Mouse (Mus musculus): ENCODE measurements around the gene Ints3.
A peak's percentile ranks its signal among the peaks of the same experiment; 100 is the strongest.

Gene Ints3

GRCm38 (mm10) chr3:90433381-90434020 is at the start of gene Ints3:
Gene Ints3, minus strand, starts transcription at chr3:90433622.
- DNase-seq (ENCODE audit: low read depth, low spot score), result peak; percentile 99

DNA sequence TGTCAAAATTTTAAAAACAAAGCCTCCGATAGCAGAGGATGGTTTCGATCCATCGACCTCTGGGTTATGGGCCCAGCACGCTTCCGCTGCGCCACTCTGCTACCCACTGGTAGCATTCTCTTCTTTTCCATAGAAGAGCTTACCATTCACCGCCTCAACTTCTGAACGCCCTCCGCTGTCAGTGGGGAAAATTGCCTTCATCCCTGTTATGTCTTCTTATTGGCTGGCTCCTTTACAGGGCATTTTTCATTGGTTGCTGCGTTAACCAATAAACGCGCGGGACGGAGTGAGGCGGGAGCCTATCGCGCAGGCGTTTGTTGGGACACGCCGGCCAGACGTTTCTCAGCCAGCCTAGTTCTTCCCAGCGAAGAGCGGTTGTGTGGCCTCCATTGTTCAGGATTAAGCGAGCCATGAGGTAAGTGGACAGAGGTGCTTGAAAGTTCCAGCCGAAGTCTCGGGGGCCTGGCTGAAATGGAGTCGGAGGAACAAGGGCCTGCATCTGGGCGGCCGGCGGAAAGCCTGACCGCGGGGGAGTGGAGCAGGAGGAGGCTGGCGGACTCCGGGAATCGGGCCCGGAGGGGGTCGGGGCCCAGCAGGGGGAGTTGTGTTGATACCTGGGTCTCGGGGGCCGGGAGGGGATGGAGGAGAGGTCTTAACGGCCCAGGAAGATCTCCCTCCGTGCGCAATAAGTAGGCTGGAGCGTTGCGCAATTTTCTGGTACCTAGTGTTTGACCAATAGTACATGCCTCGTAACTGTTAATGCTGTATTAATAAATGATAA is 42.6 kb upstream of the Ints3 start, which contains the start of gene Ilf2:
Gene Ilf2 (plus strand): TSS at position 296 of the 781 bp plus-strand sequence.
- DNase-seq (ENCODE audit: low read depth, low spot score), result peak; percentile 98

- DNase-seq (ENCODE audit: low read depth, low spot score), result peak; percentile 29
These were observed 41.9 kb upstream of the Ints3 start for GRCm38 (mm10) chr3:90475151-90475830.

DNA sequence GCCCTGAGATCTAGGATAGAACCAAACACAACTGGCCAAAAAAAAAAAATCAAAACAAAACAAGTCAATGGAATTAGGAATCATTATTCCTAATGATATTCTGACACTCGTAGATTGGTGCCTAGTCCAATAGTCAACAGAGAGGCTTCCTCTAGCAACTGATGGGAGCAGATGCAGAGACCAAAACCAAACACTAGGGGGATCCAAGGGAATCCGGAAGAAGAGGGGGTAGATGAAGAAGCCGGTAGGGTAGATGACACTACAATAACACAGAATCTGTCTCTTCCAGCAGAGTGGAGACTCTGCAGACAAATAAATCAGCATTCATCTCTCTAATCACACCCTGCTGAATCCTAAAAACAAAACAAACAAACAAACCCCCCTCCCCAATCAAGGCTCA is 38.8 kb upstream of the Ints3 start:
- DNase-seq (ENCODE audit: low read depth, low spot score), result peak; percentile 87

DNA sequence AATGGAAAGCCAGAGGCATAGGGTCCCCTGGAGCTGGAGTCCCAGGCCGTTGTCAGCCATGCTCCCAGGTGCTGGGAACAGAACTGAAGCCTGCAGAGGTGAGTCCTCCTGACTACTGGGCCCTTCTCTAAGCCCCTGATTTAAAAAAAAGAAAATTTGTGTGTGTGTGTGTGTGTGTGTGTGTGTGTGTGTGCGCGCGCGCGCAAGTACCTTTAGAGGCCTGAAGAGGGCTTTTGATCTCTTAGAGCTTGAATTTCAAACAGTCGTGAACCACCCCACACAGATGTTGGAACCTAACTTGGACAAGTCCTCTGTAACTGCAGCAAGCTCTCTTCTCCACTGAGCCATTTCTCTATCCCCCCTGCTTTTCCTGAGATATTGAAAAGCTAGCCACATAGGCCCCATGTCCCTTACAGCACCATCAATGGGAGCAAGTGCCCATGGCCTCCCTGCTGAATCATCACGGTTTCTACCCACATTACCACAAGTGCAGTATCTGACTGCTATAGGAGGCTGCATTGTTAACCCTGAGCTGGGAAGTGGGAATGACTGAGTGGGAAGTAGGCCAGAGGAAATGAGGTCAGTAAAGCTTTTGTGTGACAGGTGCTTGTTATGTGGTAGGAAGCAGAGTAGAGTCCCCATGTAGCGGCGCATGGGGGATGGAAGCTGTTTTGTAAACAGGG is 34.3 kb upstream of the Ints3 start:
- DNase-seq (ENCODE audit: low read depth, low spot score), result no peak

DNA sequence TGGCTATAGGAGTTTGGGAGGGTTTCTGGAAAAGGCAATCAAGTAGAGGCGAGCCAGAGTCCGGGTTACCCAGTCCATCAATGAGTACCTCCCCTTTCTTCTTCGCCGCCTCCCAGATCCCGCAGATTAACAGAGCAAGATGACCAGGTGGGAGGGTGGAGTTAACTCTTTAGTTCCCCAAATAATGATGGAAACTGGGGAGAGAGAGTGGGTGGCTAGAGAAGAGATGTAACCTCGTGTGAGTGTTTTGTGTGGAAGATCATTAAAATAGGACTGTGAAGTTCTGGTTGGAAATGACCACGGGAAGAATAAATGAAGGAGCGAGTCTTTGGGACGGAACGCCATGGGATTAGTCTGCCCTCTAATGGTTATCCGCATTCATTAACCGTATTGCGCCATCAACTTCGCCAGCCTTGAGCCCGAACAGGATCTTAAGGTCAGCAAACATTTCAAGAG is 32.9 kb upstream of the Ints3 start:
- DNase-seq (ENCODE audit: low read depth, low spot score), result peak; percentile 55

DNA sequence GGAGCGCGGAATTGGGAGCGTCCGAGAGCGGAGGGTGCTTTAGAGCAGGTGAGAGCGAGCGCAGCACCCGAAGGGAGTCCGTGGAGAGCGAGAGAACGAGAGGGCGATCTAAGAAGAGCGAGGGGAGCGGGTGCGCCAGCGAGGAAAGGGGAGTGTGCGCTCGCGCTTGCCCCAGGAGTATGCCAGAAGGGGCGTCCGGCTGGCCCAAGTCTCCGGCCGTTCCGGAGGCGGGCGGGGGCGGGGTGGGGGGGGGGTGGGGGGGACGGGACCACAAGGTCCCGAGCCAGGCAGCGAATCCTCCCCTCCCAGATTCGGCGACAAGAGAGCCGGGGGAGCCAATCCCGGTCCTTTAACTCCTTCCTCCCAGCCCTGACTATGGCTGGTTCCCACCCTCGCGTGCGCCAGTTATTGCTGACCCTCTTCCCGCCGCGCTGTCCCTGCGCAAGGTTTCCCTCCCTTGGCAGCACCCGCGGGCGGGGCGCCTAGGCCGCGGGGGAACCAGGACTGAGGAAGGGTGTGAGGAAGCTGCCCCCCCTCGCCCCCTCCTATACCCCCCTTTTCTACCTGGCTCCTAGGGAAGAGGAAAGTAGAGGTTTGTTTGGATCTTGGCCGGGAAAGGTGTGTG is 32.4 kb upstream of the Ints3 start, which contains the start of gene Npr1:
Gene Npr1 (minus strand): TSS at position 181 of the 625 bp plus-strand sequence.
- DNase-seq (ENCODE audit: low read depth, low spot score), result peak; percentile 21

- DNase-seq (ENCODE audit: low read depth, low spot score), result peak; percentile 51
These were observed 31.8 kb upstream of the Ints3 start for GRCm38 (mm10) chr3:90465081-90465685.

GRCm38 (mm10) chr3:90464552-90465080 is 31.2 kb upstream of the Ints3 start:
- DNase-seq (ENCODE audit: low read depth, low spot score), result no peak

DNA sequence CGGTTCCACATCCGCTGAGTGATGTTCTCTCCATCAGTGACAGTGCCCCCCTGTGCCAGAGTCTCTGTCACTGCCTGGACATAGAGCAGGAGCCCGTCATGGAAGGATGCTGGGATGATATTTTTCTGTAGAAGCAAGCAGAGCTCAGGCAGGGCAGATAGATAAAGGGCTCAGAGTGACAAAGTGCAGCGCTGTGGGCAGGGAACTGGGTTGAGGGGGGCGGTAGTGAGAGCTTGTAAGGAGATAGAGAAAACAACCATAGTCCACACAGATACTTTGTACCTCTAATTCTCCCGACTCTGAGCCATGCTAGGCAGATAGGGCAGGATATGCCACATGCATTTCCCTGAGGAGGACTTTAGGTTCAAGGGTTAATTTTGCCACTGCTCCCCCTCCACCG is 29.2 kb upstream of the Ints3 start:
- no peak for DNase-seq (ENCODE audit: low read depth, low spot score)

- DNase-seq (ENCODE audit: low read depth, low spot score), result no peak
These were observed 28.5 kb upstream of the Ints3 start for GRCm38 (mm10) chr3:90461935-90462334.

DNA sequence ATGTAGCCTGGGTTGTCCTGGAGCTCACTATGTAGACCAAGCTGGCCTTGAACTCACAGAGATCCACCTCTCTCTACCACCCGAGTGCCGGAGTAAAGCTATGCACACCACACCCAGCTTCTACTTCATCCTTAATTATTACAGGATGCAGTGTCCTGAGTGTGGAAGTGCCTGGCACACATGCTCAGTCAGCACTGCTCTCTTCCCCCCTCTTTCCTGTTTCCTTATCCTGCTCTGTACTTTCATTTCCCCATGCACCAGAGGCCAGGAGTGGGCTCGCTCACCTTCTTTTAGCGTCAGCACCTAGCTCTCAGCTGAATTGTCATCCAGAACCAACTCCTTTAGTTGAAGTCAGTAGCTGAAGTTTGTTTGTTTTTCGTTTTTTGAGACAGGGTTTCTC is 26.9 kb upstream of the Ints3 start:
- no peak for DNase-seq (ENCODE audit: low read depth, low spot score)

DNA sequence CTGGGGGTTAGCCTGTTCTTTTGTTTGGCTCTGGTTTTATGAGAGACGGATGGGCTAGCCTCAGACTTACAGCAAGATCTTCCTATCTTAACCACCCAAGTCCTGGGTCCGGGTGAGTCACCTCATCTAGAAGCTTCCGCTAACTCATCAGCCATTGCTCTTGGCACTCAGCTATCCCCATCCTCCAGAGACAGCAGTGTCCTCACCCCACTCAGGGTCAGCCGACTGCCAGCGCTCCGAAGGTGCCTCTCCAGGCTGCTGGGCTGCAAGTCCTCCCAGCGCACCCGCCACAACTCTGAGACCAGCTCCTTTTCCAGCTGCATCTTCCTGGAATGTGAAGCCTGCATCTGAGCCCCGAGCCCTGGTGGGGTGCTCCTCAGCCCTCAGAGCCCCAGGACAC is 26.3 kb upstream of the Ints3 start:
- no peak for DNase-seq (ENCODE audit: low read depth, low spot score)

GRCm38 (mm10) chr3:90454931-90455330 is 21.5 kb upstream of the Ints3 start:
- DNase-seq (ENCODE audit: low read depth, low spot score), result no peak

- no peak for DNase-seq (ENCODE audit: low read depth, low spot score)
These were observed 18.1 kb upstream of the Ints3 start for GRCm38 (mm10) chr3:90451396-90452095.

DNA sequence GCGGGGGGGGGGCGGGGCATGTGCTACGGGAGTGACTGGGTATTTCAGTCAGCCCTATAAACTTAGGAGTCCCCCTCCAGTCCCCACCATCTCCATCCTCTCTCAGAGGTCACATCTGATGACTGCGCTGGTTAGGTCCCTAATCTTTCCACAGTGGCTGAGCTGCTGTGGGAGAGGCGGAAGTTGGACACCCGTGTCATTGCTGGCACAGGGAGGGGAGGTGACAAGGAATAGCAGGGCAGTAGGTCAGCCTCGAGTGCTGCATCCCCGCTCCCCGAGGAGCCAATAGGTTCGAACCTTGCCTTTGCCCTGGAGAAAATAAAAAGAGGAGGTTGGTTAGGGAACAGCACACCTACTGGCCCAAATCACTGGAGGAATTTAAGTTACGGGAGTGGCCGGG is 17.5 kb upstream of the Ints3 start:
- no peak for DNase-seq (ENCODE audit: low read depth, low spot score)

DNA sequence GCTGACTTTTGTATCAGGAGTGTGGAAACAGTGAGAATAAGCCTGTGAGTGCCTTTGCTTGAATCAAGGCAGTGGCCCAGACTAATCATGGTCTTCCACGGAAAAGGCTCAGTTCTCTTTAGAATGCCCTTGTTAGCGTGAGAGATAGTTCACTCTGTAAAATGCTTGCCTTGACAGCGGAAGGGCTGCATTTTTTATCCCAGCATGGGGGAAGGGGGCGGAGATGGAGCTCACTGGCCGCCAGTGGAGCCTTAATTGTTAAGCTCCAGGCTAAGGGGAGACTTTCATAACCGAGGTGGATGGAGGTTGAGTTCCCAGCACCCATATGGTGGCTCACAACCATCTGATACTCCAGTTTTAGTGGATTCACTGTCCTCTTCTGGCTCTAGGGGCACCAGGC is 15.2 kb upstream of the Ints3 start:
- no peak for DNase-seq (ENCODE audit: low read depth, low spot score)

DNA sequence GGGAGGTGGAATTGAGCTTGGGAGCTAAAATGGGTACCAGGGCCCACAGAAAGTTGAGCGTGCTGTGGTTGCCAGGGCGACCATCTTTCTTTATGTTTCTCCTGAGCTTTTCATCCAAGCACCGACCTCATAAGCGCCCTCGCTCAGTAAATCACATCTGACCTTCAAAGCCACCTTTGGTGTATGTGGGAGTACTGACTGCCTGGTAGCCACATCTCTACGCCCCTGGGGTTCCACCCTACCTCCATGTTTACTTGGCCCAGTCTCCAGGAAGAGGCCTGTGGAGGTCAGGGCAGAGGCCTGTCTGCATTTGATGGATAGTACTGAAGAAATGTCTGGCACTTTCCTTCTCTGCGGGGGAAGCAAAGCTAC is 13.7 kb upstream of the Ints3 start:
- DNase-seq (ENCODE audit: low read depth, low spot score), result no peak

DNA sequence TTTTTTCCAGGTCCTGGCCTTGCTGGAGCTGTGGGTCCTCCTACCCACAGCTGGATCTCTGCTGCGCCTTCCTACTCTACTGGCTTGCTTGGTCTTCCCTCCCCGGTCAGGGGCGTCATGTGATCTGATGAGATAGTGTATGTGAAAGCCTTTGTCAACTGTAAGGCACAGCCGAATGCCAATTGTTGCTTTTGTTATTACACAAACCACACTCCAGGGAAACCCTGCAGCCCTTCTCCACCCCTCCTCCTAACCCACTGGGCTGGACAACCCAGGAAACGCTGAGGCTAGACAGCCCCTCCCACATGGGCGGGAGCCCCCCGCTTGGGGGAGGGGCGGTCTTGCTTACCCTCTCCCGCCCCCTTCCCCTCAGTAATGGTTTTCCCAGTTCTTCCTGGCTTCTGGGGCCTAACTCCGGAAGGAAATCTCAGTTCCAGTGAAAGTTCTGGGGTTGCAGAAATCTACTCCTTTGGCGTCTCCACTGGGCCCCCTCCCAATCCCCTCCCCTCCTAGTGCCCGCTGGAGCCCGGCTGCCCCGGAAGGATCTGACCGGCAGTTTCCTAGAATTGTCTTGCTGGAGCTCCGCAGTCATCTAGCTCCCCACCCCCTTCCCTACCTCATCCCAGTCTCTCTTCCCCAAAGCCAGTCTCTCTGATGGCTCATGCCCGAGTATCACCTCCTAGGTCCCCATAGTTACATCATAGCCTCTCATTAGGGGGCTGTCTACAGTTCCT is 13.1 kb upstream of the Ints3 start:
- peak; percentile 40 for DNase-seq (ENCODE audit: low read depth, low spot score)
